Mouse (Mus musculus) layer of hippocampus, adult 8-10 months (tissue): ENCODE data around the gene Eno2. TPM values are rescaled to one million over a fixed set of nuclear protein-coding genes. Genes with fewer than 3 reads are reported as not detected.

Experiments used
- DNase-seq, 2 experiments: peaks; one replicate each; pipeline ENCODE4 v3.0.0; 2022; ENCODE audit warnings: low spot score in 2 of 2
- microRNA-seq, 2 experiments: library from miRNA; unstranded; fragments of <30 nt; microRNA quantifications; one replicate each; pipeline ENCODE4 v1.2.0; 2022
- total RNA-seq, 4 experiments: library from RNA; stranded (reverse); gene quantifications; 2 replicates each; pipeline ENCODE4 v1.2.4; 2022

Gene Eno2
- total RNA-seq, 4 experiments from 2014 or later = 993 to 1,113 (median 1,027) TPM

DNA sequence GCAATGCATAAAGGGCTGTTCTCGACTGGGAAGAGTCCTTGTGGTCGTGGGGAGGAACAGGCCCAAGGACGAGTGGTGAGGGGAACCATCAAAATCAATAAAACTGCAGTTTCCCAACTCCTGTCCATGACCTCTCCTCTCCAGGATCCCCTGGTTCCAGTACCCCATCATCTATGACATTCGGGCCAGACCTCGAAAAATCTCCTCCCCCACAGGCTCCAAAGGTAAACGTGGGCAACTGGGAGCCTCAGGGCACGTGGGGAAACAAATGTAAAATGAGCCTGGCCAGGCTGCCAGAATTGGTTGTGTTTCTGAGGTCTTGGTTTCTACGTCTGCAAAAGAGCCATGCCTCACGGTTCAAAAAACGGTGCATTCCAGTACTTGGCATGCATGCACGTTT is 56.6 kb downstream of the Eno2 start:
- DNase-seq = no peak

DNA sequence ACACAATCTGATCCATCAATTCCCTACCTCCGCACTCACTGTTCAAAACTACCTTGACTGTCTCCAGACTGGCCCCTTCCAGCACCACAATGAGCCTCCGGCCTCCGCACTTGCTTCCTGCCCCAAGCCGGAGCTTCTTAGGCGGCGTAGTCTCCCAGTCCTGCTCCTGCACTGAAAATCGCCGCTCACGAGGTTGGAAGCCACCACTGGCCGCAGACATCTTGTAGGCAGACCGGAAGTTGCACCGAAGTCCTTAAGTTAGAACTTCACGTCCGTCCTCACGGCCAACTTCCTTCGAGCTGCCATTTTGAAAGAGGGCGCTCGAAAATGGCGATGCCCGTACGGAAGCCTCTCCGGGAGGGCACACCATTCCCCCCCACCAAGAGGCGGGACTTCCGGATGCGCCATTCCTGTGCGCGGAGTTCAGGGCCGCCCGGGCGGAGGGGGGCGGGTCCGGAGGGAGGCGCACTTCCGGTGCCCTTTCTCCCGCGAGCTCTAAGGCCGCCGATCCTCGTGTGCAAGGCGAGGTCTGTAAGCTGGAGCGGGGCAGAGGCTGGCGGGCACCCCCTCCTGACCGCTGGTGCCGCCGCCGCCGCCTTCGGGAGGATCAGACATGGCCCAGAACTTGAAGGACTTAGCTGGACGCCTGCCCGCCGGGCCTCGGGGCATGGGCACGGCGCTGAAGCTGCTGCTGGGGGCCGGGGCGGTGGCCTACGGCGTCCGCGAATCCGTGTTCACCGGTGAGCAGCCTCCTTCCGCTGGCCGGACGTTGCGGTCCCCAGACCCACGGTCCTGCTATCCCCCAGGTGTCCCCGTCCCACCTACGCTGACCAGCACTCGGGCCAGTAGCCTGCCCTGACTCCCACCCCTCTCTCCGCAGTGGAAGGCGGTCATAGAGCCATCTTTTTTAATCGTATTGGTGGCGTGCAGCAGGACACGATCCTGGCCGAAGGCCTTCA is 57.4 kb downstream of the Eno2 start, which contains the start of the genes Emg1 and Phb2:
TSS of gene Emg1 (minus strand) at position 355 of the 959 bp plus-strand sequence.
TSS of gene Phb2 (plus strand) at position 513 of the 959 bp plus-strand sequence.
- DNase-seq = peak; percentile 96

Small RNA genes within 50 kb of the gene (microRNA-seq; reads per million reads assigned to microRNA genes)
- gene Mir141 = 1.3 to 22.7 reads per million in 2 experiments
- 32.8 to 208 reads per million in 2 experiments for gene Mir200c

Other genes starting within 250 kb of the Eno2 start
- 1 to 10 TPM in 3 of 4 experiments, under 1 TPM in 1; 0.59 to 1.7 (median 1.2) TPM for gene C1s1, start 227.3 kb downstream of the Eno2 start, total RNA-seq
- gene C1rb, start 199.4 kb downstream of the Eno2 start, total RNA-seq = not detected
- under 1 TPM; 0.23 to 0.68 (median 0.44) TPM for gene C1s2, start 133.6 kb downstream of the Eno2 start, total RNA-seq
- gene Lpcat3, start 106.6 kb downstream of the Eno2 start, total RNA-seq = 10 to 100 TPM; 24.1 to 38.4 (median 31.4) TPM
- gene Emg1, start 57.5 kb downstream of the Eno2 start, total RNA-seq = 10 to 100 TPM; 50.1 to 57.2 (median 52.5) TPM
- gene Phb2, start 57.3 kb downstream of the Eno2 start, total RNA-seq = 100 to 1,000 TPM; 118 to 123 (median 120) TPM
- 10 to 100 TPM in 2 of 4 experiments, 1 to 10 TPM in 2; 2.2 to 24.3 (median 13.4) TPM for gene Ptpn6, start 31.0 kb downstream of the Eno2 start, total RNA-seq
- gene Grcc10, start 28.3 kb downstream of the Eno2 start, total RNA-seq = 100 to 1,000 TPM; 311 to 385 (median 325) TPM
- 1 to 10 TPM in 1 of 4 experiments, not detected in 3; 5.1 TPM for gene Gm45234, start 13.7 kb downstream of the Eno2 start, total RNA-seq
- 100 to 1,000 TPM; 138 to 158 (median 147) TPM for gene Atn1, start 13.1 kb downstream of the Eno2 start, total RNA-seq
- gene Lrrc23, start 10.1 kb upstream of the Eno2 start, total RNA-seq = 1 to 10 TPM; 2.3 to 5.1 (median 3.3) TPM
- gene Spsb2, start 39.0 kb upstream of the Eno2 start, total RNA-seq = 1 to 10 TPM; 3.1 to 7.0 (median 6.0) TPM
- 100 to 1,000 TPM; 782 to 819 (median 789) TPM for gene Tpi1, start 44.6 kb upstream of the Eno2 start, total RNA-seq
- 100 to 1,000 TPM; 181 to 196 (median 186) TPM for gene Usp5, start 59.8 kb upstream of the Eno2 start, total RNA-seq
- gene Cdca3, start 59.9 kb upstream of the Eno2 start, total RNA-seq = 1 to 10 TPM in 2 of 4 experiments, under 1 TPM in 2; 0.61 to 1.0 (median 0.95) TPM
- under 1 TPM in 2 of 4 experiments, not detected in 2; 0.36 to 0.96 TPM for gene Gnb3, start 70.6 kb upstream of the Eno2 start, total RNA-seq
- gene P3h3, start 88.1 kb upstream of the Eno2 start, total RNA-seq = 10 to 100 TPM; 32.2 to 51.8 (median 36.4) TPM
- 100 to 1,000 TPM; 171 to 204 (median 183) TPM for gene Gpr162, start 94.3 kb upstream of the Eno2 start, total RNA-seq
- under 1 TPM in 2 of 4 experiments, not detected in 2; 0.12 to 0.38 TPM for gene Cd4, start 118.5 kb upstream of the Eno2 start, total RNA-seq
- gene Lag3, start 142.0 kb upstream of the Eno2 start, total RNA-seq = 10 to 100 TPM in 2 of 4 experiments, 1 to 10 TPM in 2; 1.6 to 15.6 (median 8.5) TPM
- gene Ptms, start 150.4 kb upstream of the Eno2 start, total RNA-seq = 100 to 1,000 TPM; 881 to 936 (median 911) TPM
- 100 to 1,000 TPM; 564 to 596 (median 590) TPM for gene Mlf2, start 161.7 kb upstream of the Eno2 start, total RNA-seq
- gene Cops7a, start 195.9 kb upstream of the Eno2 start, total RNA-seq = 100 to 1,000 TPM; 129 to 152 (median 145) TPM
- gene Pianp, start 227.0 kb upstream of the Eno2 start, total RNA-seq = 100 to 1,000 TPM; 115 to 179 (median 146) TPM
- 10 to 100 TPM; 44.6 to 54.5 (median 50.6) TPM for gene Zfp384, start 239.5 kb upstream of the Eno2 start, total RNA-seq